Mouse (Mus musculus): ENCODE measurements around the gene Mertk.

GRCm38 (mm10) chr2:128715979-128716378 lies 17.2 kb downstream of the Mertk start:
- TF ChIP-seq MXI1 (IDR thresholded peaks at IDR 0.05; ENCODE audit: low read depth, low read length) (no peak), CTCF (conservative IDR thresholded peaks at IDR 0.05 in 1 of 2, IDR thresholded peaks at IDR 0.05 in 1 of 2; ENCODE audit: low read depth in 2 of 2, low read length in 2 of 2) (no peak), POLR2A (IDR thresholded peaks at IDR 0.05; ENCODE audit: low read depth, low read length) (no peak), BHLHE40 (IDR thresholded peaks at IDR 0.05; ENCODE audit: low read depth, low read length) (no peak), MYC (IDR thresholded peaks at IDR 0.05; ENCODE audit: low read depth, low read length) (no peak), NRF1 (IDR thresholded peaks at IDR 0.05; ENCODE audit: low read depth, low read length) (no peak), USF1 (IDR thresholded peaks at IDR 0.05; ENCODE audit: low read depth, low read length) (no peak), UBTF (IDR thresholded peaks at IDR 0.05; ENCODE audit: low read depth, low read length) (no peak), MAFK (IDR thresholded peaks at IDR 0.05; ENCODE audit: insufficient replicate concordance, low read length) (no peak), E2F4 (IDR thresholded peaks at IDR 0.05; ENCODE audit: insufficient replicate concordance, low read depth, low read length) (no peak)
